Mouse (Mus musculus) cerebellum, adult (tissue): ENCODE measurements around the gene Scube2.
A peak's percentile ranks its signal among the peaks of the same experiment; 100 is the strongest.

ENCODE experiments used
- ATAC-seq: cut with Nextera tagmentation; 2 replicates; pipeline ENCODE4 v1.9.2; 2017; ENCODE audit warnings: mild to moderate bottlenecking, moderate library complexity, mixed read lengths; ENCODE audit not compliant: insufficient number of reproducible peaks, low FRiP score, low TSS enrichment

Gene Scube2

DNA sequence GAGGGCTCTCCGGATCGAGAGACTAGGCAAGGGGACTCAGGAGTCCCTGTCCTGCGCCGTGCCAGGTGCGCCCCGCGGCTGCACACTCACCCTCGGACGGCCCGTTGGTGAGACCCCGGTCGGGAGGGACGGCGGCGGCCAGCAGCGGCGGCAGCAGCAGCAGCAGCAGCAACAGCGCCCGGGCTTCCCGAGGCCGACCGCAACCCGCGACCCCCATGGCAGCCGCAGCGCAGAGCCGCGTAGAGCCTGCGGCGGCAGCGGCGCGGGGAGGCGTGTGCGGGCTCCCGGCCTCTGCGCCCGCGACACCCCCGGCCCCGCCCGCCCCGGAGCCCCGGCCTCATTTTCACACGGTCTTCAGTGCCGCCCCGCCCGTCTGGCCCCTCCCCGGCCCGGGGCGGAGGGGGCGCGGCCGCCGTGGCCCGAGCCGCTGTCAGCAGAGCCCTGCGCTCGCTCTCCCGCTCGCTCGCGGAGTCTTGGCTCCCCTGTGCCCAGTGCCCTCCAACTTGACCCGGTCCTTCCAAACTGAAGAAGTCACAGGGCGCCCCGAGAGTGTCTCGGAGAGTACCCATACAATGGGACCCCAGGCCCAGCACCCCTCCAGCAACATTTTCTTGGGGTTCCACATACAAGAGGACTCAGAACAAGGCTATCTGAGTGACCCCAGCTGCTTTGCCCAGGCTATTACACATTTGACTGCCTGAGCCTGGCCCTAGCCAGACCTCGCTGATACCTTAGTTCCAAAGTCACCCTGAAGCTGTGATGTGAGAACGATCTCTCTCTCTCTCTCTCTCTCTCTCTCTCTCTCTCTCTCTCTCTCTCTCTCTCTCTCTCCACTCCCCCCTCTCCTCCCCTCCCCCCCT, at the start of gene Scube2:
Gene Scube2, minus strand, starts transcription at position 310 of the 860 bp plus-strand sequence.
- ATAC-seq: no peak; the same call in 1 of the 2 replicates

DNA sequence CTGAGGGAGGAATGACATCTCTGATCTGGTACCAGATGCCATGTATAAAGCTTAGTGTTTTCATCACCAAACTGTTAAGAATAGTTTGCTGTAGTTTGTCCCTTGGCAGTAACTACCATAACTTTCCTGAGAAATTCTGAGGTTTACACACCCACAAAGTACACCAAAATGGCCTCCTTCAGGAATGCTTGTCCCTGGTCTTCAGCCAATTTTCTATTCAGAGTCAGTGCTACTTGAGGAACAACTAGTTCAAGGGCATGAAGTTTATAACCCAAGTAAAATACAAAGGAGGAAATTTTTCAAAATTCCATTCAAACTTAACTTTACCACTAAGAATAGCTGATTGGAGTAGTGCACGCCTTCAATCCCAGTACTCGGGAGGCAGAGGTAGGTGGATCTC, 40.7 kb upstream of the Scube2 start:
- ATAC-seq: no peak

DNA sequence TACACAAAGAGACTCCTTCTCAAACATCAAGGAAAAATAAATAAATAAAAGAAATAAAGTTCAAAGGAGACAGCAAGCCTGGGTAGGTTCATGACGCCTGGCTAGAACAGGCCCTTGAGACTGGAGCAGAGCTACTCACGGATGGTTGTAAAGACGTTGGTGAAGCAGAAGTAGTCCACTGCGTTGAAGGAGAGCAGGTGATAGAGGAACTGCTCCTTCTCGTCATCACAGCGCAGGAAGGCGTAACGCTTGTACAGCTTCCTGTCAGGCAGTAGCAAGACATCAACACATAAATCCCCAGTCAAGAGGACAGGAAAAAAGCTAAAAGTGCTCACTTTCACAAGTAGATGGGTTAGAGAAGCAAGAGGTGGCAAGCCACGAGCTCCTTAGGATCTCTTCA, 35.4 kb upstream of the Scube2 start:
- ATAC-seq: no peak

DNA sequence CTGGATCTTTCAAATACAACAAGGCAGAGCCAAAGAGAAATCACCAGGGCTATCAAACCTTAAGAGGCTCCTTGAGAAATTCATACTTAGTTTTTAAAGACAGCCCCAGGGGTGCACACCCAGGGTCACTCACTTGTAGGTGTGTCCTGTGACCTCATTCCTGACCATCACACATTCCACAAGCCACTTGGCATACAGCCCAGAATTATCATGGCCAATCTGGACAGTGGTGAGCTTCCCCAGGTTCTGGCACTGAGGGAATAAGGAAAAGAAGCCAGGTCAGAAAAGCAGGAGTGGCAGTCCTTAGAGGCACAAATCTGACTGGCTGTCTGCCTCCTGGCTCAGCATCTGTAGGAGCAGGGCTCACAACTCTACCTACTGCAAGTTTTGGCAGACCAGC, 33.4 kb upstream of the Scube2 start:
- no peak for ATAC-seq

DNA sequence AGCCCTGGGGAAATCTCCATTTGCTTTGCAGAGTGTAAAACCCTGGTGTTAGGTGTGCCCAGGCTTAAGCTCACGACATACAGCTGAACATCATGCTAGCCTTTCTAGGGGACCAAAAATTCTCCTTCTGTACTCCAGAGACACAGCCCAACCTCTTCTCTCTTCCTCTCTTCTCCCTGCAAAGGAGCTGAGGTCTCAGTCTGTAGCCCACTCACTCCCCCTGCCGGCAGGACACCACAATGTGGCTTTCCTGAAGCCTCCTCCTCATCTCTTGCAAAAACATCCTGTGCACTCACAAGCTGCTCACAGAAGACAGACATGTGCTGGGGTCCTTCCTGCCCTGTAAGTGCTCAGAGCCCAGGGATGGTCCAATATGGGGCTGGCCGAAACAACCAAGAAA, 27.1 kb upstream of the Scube2 start:
- ATAC-seq: peak; percentile 55; the same call in 1 of the 2 replicates

DNA sequence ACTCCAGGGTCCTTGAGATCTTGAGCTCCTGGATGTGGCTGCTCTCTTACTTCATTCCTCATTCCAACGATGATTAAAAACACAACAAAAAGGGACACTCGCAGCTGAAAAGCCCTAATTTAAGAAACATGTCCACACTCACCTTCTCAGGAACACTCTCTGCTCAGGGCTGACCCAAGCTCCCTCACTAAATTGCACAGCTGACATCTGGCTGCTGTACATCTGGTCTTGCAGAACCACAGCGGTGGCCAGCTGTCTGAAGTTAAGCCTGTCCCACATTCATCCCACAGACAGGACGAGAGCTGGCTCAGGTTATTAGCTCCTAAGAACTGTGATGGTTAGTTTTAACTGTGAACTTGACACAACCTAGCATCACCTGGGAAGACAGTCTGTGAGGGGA, 26.3 kb upstream of the Scube2 start:
- no peak for ATAC-seq

DNA sequence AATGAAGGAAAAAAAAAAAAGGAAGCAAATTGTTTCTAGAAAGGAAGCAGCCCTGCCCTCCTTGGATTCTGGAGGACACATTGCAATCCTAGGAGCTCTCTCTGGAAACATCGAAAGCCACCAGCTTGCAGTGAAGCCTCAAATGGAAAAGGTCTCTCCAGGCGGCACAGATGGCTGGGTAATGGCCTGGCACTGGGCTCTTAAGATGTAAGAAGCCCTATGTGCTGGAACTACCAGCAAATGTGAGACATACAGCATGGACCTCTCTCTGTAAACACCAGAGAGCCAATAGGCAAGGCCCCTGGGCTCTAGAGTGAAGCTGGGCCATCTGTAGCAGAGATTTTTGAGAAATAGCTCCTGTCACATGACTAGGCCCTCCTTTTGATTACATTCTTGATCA, 24.8 kb upstream of the Scube2 start:
- peak; percentile 69; the same call in 1 of the 2 replicates for ATAC-seq

DNA sequence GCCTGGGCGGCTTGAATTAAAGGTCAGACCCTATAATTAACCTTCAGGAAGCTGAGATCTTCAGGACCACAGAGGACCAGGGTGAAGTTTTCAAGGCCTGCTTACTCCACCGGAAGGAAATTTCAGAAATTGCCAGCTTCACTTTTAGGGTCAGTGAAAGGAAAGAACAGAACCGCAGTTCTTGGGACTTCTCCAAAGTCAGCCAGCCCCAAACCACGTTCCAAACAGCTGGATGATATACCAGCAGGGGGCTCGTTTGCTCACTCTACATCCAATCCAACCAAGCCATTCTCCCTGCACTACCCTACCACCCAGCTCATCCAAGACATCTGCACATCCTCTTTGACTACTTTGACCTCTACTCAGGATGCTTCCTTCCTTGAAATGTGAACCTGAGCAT, 23.8 kb upstream of the Scube2 start:
- no peak for ATAC-seq

DNA sequence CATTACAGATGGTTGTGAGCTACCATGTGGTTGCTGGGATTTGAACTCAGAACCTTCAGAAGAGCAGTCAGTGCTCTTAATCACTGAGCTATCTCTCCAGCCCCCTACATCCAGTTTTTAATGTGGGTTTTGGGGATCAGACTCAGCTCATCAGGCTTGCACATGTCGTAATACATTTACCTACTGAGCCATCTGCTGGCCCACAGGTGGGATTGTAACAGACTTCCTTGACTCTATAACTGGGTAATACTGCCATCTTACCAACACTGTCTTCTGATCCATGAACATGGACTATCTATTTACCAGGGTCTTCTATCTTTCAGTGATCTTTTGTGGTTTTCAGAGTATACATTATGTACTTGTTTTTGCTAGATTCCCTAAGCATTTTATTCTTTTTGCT, 20.8 kb upstream of the Scube2 start:
- ATAC-seq: no peak

DNA sequence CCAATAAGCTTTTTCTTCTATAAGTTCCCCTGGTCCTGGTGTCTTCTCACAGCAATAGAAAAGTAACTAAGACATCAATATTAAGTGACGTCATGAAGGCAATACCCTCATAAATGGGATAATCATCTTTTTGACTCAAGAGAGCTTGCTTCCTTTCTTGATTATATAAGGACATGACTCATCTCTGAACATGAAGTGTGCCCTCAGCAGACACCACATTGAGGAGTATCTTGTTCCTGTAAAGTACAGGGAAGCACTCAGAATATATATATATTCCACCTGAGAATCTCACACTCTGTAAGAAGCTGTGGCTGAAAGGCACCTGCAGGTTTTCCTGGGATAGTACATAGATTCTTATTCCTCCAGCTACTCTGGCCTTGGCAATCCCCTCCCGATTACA, 17.1 kb upstream of the Scube2 start:
- ATAC-seq: no peak

DNA sequence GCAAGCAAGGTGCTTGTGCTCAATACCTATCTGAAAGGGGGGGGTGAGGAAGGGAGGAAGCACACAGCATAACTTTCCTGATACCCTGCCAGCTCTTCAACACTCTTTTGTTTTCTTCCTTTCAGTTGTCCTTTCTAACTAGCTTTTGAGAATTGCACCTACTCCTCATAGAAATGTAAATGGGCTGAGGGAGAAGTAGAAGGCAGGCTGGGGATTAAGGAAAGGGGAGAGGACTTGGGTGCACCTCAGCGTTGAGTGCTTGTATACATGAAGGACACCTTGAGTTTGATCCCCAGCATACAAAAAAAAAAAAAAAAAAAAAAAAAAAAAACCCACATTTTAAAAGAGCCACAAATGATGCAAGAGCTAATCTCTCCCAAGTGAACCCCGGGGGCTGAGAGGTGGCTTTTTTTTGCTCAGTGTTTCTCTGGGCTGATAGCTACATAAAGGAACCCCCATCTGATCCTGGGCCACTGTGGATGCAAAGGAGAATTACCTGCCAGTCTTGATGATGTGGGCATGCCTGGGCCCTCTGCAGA, 16.2 kb upstream of the Scube2 start:
- ATAC-seq: no peak

DNA sequence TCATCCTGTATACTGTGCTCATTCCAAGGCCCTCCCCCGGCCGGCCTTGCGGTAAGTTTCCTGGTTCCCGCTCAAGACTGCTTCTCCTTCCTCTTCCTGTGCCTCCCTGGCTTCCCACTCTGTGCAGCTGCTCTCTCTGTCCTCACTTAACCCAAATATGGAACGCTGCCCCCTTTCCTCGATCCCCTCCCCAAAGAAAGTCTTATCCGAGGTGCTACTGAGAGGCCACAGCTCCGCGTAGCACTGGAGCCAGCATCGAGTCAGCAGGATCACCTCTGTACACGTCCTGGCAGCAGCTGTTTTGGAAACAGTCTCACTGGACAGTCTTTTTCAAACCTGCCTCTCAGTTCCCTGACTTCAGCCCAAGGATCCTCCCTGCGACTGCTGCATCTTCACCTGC, 13.7 kb upstream of the Scube2 start:
- ATAC-seq: no peak

DNA sequence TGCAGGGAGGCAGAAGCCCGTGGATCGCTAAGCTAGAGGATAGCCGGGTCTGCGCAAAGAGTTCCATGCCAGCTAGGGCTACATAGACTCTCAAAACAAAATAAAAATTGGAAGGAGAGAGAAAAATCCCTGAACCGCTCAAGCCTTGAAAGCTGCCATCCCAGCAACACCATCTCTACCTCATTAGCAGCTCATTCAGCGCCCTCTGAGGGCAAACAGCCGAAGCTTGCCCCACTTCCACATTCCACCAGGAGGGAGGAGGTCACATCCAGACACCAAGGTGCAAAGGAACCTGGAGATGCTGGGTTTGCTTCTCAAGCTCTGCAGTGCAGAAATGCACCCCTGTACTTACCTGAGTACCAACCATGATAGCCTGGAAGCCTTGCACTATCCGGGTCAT, 10.6 kb upstream of the Scube2 start:
- ATAC-seq: no peak

DNA sequence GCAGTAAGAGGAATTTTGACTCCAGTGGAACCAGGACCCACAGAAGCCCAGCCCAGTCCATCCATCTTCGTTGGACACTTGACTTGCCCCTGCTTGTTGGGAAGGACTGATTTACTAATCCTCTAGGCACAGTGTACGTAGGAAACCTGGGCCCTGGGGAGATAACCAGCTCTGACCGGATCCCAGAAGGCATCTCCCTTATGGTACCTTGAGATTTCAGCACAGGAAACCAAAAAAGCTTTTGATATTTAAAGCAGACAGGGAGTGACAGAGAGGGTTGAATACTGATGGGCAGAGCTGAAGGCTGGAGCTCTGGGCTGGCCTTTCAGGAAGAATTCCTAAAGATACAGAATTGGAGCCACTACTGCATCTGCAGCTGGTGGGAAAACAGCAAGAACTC, 10.1 kb upstream of the Scube2 start:
- no peak for ATAC-seq

DNA sequence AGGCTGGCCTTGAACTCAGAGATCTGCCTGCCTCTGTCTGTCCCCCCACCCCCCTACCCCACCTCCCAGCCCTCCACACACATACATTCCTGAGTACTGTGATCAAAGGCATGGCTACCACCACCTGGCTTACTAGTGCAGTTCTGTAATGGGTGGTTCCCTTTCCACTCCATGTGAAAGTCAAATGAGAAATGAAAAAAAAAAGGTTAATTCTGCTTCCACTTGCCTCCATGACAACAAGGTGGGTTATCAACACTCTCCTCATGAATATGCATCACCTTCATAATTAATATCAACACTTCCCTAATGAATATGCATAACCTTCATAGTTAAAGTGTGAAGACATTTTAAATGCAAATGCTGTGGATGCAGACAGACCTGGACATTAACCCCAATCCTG, 9.6 kb upstream of the Scube2 start:
- ATAC-seq: no peak

DNA sequence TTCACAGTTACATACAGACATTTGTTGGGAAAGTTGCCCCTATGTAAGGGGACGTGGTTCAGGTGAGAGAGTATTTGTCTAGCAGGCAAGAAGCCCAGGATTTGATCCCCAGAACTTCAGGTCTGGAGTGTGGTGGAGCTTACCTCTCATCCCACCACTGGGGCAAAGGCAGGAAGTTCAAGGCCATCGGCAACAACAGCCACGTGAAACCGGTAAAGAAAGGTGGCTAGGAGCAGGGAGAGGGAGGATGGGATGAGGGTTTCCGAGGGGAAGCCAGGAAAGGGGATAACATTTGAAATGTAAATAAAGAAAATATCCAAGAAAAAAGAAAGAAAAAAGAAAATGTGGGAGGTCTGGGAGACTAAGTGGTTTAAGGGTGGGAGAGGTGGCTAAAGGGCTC, 7.7 kb upstream of the Scube2 start:
- ATAC-seq: no peak

DNA sequence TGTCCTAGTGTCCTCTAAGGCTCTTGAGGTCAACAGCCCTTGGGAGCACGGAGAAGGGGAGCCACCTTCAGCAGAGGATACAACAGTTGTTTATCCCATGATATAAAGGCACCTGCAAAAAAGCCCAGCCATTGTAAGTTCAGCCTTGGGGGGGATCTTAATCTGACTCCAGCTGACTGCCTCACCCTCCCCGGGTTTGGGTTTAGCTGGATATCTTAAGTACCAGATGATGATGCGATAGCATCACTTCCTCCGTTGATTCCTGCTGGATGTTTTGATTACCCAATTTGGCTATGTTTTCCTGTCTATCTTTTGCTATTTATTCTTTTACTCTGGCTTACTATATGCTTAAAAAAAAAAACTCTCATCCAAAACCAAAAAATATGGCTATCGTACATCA, 5.8 kb upstream of the Scube2 start:
- no peak for ATAC-seq

DNA sequence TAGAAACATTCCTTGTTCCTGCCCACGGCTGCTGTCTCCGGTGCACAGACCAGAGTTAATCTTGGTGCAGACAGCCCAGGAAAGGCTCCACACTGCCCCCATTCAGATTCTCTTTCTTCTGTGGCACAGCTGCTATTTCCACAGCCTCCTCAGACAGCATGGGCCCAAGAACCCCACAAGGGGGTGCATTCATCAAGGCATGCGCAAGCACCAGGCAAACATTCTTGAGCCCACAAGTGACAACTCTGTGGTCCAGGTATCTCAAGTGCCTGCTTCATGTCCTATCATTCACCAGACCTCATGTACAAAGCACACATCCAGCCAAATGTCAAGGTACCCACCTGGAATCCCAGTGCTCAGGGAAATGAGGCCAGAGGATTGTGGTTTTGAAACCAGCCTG, 3.0 kb upstream of the Scube2 start:
- no peak for ATAC-seq

DNA sequence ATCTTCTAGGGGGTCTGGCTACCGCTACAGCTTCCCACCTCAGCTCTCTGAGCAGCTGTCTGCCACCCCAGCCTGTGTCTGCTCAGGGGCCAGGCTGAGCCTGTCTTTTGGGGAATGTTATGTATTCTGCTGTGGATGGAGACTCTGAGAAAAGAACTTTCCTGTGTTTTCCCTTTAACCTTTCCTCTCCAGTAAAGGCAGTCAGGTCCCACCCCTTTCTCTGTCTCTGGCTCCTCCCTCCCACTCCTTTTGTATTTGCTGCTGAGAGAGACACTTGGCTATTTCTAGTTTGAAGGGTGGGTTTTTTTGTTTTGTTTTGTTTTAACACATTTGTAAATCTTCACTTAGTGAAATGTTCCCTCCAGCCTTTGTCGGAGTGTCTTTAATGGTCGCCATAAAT, 1.2 kb upstream of the Scube2 start:
- ATAC-seq: no peak

DNA sequence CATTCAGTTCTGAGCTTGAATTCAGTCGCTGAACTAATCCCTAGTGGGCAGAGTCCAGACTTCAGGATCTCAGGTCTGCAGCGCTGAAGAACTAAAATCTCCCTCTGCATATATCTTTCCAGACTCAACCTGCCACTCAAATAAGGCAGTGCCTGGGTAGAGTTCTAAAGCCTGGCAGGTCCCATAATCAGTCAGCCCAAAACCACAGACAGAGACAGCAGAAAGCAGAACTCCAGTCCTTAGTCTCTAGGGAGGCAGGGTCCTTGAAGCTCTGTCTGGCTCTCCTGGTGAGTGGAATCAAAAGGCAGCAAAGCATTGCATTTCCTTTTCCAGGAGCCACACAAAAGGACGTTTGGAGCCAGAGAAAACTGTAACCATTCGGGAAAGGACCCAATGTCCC, 1.9 kb downstream of the Scube2 start:
- ATAC-seq: no peak

DNA sequence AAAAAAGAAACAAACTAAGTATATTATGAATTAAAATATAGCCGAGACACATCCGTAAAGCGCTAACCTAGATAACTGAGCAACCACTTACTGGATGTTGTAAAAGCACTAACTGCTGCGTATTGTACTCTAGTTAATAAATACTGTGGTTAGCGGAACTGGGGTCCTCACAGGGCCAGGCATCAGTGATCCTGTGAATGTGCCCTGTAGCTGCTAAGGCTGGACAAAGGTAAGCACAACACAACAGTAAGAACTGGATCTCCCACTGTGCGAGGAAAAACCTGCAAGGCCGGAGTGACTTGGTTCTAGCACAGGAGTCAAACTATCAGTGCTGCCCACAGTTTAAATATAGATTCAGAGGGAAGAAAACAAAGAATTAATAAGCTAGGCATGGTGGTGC, 5.3 kb downstream of the Scube2 start:
- no peak for ATAC-seq

DNA sequence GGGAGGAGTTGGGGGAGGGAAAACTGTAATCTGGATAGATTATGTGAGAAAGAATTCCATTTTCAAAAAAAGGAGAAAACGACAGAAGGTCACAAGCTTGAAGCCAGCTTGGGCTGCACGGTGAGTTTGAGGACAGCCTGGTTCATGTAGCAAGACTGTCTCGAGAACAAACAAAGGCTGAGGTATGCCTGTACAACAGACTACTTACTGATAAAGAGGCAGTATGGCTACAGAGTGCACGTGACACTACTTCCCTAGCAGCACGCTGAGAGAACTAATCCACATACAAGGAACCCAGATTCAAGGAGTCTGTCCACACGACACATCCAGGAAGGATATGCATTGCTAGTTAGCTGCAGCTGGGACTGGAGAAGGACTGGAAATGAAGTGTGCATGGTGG, 6.1 kb downstream of the Scube2 start:
- ATAC-seq: no peak
